Mouse (Mus musculus): Measurements from ENCODE around the gene Ppp1r14b.

The Ppp1r14b gene

GRCm38 (mm10) chr19:6994002-6994401 is 19.2 kb downstream of the Ppp1r14b start:
- DNase-seq (ENCODE audit: low spot score in 2 of 2) = no peak

- no peak for DNase-seq (ENCODE audit: low spot score in 2 of 2)
Observed at GRCm38 (mm10) chr19:6994489-6994888, 19.7 kb downstream of the Ppp1r14b start.

GRCm38 (mm10) chr19:6995255-6995991 is 20.7 kb downstream of the Ppp1r14b start:
- no peak for DNase-seq (ENCODE audit: low spot score in 2 of 2)

DNA sequence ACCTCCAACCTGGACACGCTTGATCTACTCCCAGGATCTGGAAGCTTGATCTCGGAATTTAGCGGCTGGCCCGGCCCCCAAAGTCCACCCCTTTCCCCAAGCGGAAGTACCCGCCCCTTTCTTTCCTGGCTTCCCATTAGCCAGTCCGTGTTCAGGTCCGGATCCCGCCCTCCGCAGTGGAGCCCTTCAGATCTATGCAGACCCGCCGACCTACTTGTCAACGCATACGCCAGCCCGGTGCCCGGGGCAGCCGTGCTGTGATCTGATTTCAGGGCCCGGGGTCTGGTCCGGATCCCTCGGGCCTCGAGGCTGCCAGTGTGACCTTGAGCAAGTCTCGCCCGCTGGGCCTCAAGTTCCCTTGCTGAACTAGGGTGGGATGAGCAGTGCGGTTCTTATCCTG is 21.2 kb downstream of the Ppp1r14b start, which contains the start of the genes Nudt22 and Trpt1:
Nudt22 (minus strand) TSS at position 112 of the 400 bp plus-strand sequence.
Trpt1 (plus strand) TSS at position 126 of the 400 bp plus-strand sequence.
- peak; percentile 91 to 93 for DNase-seq (ENCODE audit: low spot score in 2 of 2)

- no peak for DNase-seq (ENCODE audit: low spot score in 2 of 2)
Observed at GRCm38 (mm10) chr19:6997721-6998290, 23.0 kb downstream of the Ppp1r14b start.

DNA sequence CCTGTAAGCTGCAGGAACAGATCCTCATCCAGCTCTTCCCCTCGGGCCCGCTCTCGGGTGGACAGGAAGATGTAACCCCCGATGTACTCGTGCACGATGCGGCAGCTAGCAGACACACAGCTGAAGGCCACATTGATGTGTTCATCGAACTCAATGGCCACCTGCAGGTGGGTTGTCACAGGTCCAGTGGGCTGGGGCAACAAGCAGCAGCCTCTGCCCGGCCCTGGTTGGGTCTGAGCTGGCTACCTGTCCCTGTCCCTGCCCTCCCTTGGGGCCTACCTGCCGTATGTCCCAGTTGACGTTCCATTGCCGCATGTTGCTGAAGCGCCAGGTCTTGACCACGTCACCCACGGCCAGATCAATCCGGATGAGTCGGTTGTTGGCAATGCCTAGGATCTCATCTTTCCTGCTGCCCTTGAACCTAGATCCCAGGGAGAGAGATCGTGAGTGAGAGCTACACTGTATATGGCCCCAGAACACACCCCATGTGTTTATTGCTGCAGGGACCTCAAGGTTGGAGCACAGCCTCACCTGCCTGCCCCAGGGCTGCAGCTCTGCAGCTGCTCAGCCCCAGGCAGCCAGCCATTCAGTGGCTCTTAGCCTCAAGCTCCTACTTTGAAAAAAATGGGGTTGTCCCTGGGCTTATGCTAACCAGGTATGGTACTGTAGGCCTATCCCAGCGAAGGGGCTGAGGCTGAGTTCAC is 24.7 kb downstream of the Ppp1r14b start:
- no peak for DNase-seq (ENCODE audit: low spot score in 2 of 2)

- DNase-seq (ENCODE audit: low spot score in 2 of 2) = no peak
Observed at GRCm38 (mm10) chr19:7006892-7007593, 32.3 kb downstream of the Ppp1r14b start.

DNA sequence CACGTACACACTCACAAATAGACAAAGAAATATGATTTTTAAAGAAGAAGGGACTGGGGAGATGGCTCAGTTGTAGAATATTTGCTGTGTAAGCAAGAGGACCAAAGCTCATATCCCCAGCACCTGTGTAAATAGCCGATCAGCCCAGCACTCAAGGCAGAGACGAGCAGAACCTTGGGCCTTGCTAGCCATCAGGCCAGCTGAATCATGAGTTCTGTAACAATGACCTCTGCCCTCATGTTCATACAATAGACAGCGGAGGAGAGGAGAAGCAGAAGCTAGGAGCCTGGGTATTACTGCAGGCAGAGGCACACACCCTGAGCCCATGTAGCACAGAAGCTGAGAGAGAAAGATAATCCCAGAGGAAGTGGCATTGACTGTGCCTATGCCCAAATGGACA is 37.7 kb downstream of the Ppp1r14b start:
- no peak for DNase-seq (ENCODE audit: low spot score in 2 of 2)

DNA sequence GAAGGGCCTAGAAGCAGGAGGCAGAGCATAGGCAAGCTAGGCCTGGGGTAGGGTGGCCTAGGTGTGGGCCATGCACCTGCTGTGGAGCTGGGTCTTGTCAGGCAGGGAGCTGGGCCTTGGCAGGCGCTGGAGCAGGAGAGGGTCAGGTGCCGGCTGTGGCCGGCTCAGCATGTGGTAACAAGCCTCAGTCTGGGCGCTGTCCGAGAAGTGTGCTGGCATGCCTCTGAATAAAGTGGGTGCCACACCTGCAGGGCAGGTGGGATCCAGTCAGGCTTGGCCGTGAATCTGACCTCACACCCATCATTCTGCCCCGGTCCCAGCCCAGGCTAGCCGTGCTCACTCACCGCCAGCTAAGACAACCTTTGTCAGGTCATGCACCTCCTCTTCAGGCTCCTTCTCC is 39.2 kb downstream of the Ppp1r14b start:
- no peak for DNase-seq (ENCODE audit: low spot score in 2 of 2)

DNA sequence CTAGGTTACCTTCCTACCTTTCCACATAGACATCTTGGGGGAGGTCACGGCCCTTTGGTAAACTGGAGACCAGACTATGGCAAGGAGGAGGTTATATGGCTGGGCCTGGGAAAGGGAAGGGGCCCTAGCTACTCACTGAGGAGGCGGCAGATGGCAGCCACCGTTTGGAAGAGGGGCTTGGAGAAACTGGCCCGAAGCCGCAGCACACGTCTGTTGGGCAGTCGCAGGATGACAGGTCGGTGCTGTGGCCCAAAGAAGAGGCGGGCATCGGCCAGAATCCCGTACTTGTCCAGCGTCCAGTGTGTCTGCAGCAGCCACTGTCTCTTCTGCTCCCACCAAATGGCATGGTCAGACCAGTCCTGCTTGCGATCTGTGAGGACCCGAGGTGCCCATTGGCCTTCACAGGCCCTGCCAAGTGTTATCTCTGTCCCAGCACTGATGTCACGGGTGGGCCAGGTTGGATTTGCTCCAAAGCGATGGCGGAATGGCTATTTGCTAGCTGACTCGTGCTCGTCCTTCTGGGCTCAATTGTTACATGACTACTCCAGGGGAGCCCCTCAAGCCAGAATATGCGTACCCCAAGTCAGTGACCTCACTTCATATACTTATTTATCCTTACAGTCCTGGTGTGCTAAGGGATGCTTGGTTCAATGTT is 39.8 kb downstream of the Ppp1r14b start:
- DNase-seq (ENCODE audit: low spot score in 2 of 2) = no peak

- no peak for DNase-seq (ENCODE audit: low spot score in 2 of 2)
Observed at GRCm38 (mm10) chr19:7017541-7018457, 43.0 kb downstream of the Ppp1r14b start.

- no peak for DNase-seq (ENCODE audit: low spot score in 2 of 2)
Observed at GRCm38 (mm10) chr19:7018546-7018945, 43.8 kb downstream of the Ppp1r14b start.

GRCm38 (mm10) chr19:7019191-7019590 is 44.4 kb downstream of the Ppp1r14b start, which contains the start of gene Fermt3:
TSS of gene Fermt3 (minus strand) at chr19:7019469.
- peak; percentile 48 to 69 for DNase-seq (ENCODE audit: low spot score in 2 of 2)

- peak; percentile 41 to 46 for DNase-seq (ENCODE audit: low spot score in 2 of 2)
Observed at GRCm38 (mm10) chr19:7020224-7020641, 45.5 kb downstream of the Ppp1r14b start.
